Mouse (Mus musculus) retina, postnatal 7 days (tissue): ENCODE measurements around the gene Zfp185.

Source experiments
- DNase-seq: peaks from one replicate; pipeline ENCODE4 v3.0.0-alpha.2; 2012; ENCODE audit warnings: low read depth, low spot score

The Zfp185 gene

DNA sequence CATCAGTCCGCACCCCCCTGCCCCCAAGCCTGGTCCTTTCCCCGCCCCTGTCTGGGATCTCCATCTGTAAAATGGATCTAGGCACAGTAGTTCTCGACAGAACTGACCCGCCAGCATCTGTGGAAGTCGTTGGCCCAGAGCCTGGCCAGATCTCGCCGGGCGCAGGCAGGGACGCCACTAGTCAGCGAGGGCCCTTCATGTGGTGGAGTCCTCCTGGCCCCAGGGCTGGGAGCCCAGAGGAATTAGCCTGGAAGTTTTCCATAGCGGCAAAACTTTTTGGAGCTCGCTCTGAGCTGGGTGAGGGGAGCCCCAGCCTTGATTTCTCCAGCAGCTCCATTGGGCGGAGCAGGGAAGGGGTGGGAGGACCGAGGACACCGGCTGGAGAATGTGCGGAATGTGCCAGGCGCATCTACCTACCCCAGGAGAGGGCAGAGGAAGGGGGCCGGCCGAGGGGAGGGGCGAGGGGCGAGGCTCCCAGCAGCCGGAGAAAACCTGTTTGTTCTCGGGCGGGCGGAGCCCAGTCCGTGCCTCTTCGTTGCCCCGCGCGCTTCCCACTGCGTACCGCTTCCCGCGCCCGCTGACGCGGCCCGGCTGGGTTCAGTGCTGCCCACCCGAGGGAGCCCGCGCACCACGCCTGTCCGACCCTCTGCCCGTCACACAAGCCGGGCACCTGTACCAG is at the start of gene Zfp185:
Zfp185 (plus strand) TSS at position 499 of the 679 bp plus-strand sequence.
- no peak for DNase-seq

DNA sequence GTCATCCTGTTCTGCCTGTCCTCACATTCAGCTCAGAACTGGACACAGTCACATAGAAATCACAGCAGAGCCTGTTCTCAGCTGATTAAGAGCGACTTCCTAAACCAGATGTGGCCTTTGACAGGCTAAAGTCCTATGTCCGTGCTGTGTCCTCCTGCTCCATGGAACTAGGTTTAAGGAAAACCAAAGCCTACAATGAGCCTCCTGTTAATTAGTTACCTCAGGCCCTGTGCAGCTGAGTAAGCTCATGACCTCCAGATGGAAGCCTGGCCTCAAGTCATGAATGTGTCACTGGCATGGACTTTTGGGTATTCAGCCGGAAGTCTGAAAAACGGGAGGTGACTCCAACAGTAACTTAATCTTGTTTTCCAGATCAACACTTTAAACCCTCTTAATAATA is 33.7 kb upstream of the Zfp185 start:
- DNase-seq: no peak

DNA sequence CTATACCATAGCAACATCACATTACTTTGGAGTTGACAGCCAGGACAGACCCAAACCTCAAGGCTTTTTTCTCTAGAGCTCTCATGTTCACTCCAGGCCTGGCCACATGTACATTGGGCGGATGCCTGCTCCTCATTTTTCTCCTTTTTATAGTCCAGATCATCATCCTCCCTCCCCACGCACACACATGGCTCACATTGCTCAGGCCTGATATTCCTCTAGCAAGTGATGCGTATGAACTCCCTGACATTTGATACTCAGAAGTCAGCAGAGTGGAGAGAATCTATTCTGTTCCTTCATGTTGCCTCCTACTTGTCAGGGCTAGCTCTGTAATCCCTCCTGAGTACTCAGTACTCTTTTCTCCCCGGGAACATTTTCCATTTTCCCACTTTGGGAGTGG is 30.7 kb upstream of the Zfp185 start:
- DNase-seq: no peak

DNA sequence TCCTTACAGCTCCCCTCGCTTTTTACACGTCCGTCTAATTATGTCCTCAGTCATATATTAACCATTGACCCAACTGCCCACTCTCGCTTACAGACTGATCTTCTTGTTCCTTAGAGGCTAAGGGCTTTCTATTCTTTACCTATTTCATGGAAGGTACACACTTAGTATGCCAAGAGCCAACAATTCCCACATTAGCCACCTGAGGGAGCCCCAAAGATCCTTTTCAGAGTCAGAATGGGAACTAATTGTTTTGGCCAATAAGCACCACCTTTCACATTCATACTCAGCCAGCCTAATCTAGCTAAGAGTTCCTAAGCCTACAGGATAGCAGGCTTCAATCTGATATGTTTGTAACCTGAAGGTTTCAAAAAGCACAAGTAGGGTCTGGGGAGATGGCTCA is 26.7 kb upstream of the Zfp185 start:
- DNase-seq: no peak

DNA sequence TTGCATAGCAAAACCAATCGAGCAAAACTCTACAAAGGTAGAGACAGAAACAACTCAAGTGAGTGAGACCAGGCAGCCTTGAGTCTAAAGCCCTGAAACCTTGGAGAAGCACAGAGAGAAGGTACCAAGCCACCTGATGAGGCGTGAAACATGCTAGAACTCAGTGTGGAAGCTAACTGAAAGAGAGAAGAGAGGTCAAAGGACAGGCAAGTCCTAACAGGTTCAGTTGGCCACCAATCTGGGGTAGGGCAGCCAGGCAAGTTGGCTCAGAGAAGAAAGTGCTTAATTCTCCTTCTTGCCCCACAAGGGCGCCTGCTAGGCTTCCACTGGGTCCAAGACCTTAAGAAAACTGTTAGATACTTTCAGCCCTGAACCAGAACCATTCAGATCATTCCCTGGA is 25.6 kb upstream of the Zfp185 start:
- no peak for DNase-seq

DNA sequence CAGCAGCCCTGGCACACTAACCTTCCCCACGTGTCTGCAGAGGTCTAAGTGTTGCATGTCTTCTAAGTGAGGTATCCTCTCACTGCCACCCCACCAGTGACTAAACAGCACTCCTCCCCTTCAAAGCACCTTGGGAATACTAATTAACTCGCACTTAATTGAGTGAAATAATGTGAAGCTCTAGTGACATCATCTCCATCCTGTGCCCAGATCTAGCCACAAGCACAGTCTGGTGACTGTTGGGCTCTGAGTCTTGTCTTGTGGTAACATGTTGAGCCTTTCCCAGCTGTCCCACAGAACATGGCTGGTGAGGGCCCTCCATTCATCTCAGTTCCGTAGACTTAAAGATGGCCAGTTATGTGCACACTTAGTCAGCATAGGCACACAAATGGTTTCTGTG is 24.4 kb upstream of the Zfp185 start:
- DNase-seq: no peak

DNA sequence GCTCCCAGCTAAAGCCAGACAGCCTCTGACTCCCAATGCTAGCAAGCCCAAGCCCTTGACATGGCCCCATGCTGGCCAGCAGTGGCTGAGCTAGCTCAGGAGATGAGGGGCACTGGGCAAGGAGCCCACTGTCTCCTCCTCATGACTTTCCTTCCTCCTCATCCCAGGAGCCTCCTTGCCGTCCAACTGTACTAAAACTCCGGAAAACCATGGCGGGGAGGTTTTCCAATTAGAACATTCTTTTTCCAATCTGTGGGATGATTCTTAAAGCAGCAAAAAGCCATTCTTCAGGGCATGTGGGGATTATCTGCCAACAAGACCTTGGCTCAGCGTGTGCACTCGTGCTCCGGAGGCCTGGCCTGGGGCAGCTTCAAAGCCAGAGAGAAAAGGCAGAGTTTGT is 4.3 kb upstream of the Zfp185 start:
- no peak for DNase-seq

DNA sequence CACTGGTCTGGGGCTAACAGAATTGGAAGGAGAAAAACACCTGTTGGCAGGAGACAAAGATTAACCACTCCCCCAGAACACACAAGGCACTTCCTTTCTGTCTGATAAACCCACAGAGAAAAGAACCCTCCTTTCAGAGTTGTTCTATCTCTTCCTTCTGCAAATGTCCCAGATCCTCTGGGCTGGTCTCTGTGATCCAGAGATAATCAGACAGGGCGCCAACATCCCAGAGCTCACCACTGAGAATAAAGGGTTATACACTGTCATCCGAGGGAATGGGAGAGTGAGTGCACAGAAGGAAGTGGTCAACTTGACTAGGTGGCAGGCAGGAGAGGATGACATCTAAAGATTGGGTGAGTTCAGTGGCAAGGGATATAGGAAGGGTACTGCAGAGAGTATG is 1.5 kb upstream of the Zfp185 start:
- DNase-seq: no peak

DNA sequence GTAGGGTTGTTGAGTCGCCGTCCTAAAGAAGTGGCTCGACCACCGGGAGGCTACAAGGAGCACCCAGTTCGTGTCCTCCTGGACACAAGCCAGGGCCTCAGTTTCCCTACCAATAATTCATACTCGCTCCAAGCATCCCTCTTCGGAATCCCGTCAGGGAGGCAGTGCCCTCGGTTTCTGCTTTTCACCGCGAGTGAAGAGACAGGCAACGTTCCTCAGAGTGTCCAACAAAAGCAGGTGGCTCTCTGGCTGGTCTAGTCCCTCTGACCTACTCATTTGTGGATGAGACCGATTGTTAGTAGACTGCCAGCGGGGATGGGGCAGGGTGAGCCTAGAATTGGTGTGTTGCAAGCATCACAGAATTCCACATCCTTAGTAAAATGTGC is 374 bp downstream of the Zfp185 start:
- no peak for DNase-seq

DNA sequence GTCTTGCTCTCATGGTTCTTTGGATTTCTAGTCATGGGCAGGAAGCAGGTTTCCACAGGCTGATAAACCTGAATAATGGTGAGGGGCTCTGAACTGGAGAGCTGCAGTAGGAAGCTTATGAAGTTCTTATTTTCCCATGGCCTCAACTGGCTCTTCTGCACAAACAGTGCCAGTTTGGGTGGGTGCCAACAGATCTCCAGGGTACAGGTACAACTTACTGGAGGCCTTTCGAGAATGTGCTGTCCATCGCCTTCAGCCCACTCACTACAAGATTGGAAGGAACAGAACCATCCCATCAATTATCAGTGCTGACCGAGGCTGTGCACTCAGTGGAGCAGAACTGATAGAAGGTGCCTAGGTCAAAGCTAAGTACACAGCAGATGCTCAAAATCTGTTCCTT is 1.3 kb downstream of the Zfp185 start:
- no peak for DNase-seq

DNA sequence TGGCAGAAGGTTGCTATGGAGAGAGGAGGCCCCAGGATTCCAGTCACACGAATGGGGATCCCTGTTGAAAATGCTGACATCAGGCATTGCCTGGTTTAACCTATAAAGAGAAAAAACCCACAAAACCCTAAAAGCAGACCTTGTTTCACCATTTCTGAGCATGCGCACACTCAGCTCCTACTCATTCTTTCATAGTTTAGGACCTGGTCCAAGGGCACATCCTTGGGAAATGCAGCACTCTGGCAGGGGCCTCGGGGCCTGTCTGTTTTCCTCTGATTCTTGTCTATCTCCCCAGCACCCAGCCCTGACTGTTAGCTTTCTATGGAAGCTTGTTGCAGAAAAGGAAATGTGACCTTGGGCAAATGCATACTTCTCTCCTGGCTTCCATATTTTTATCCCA is 3.4 kb downstream of the Zfp185 start:
- DNase-seq: no peak

DNA sequence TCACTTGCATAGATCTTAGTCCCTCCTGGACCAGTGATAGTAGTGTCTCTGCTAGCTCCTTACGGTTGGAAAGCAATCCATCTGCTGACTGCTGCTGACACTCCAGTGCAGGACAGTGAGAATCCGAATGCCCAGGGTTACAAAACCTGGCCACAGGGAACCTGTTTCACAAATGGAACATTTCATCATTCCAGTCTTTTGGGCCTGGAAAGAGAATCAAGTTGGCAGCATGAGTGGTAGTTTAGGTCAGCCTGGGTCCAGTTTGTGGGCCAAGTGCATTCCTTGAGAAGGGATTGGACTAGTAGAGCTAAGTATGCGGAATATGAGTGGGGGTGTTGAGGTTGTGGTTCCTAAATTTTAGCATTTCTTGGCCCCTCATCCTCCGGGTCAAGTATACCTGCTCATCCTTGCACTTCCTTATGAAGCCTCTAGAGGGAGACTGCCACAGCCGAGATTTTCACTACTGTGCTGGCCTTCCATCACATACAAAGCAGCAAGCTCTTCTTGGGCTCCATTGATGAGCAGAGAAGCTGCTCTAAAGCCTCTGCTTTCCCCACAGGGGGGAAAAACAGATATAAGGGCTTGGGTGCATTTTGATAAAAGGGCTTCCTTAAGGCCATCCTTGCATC is 5.3 kb downstream of the Zfp185 start:
- DNase-seq: no peak

DNA sequence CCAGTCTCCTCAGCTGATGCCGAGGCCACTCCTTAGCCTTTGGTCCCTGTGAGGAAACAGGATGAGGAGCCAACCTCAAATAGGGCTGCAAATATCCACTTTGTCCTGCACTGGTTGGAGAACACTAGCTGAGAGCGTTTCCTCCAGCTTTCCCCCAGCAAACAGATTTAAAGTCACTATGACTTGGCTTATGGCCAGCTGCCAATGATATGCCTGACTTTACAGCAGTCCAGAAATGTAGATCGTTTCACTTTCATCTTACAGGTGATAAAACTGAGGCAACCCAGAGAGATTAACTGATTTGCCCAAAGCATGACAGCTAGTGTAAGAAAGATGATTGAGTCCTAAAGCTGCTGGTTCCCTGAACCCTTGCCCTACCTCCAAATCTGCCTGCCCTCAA is 8.4 kb downstream of the Zfp185 start:
- DNase-seq: no peak

DNA sequence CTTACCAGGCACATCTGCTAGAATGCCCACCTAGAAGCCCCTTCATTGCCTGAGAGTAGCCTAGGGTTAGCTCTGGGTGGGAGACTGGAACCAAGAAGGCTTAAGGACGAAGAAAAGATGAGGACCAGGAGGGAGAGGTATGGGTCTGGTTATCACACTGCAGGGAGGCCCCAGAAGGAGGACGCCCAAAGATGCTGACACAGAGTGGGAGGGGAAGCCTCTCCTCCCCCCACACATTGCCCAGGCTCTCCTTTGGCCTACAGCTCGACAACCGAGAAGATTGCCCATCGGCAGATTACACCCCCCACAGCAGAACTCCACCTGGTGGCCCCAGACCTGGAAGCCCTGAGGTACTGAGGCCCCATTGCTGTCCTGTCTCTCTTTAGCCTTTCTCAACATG is 16.0 kb downstream of the Zfp185 start:
- no peak for DNase-seq

DNA sequence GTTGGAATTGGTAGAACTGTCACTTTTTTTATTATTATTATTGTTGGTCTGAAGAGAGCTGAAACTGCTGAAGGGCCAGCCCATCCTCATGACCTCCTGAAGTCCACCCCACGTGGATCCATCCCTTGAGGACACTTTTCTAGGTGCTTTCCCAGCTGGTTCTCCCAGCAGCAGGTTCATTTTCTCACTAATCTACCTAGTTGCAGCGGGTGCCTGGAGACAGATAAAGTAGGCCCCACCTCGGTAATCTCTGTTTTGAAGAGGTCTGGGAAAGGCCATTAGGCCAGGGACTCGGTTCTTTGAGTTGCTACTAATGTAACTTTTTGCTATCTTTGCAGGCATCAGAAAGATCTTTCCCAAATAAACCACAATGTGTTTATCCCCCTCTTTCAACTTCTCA is 18.5 kb downstream of the Zfp185 start:
- DNase-seq: no peak

DNA sequence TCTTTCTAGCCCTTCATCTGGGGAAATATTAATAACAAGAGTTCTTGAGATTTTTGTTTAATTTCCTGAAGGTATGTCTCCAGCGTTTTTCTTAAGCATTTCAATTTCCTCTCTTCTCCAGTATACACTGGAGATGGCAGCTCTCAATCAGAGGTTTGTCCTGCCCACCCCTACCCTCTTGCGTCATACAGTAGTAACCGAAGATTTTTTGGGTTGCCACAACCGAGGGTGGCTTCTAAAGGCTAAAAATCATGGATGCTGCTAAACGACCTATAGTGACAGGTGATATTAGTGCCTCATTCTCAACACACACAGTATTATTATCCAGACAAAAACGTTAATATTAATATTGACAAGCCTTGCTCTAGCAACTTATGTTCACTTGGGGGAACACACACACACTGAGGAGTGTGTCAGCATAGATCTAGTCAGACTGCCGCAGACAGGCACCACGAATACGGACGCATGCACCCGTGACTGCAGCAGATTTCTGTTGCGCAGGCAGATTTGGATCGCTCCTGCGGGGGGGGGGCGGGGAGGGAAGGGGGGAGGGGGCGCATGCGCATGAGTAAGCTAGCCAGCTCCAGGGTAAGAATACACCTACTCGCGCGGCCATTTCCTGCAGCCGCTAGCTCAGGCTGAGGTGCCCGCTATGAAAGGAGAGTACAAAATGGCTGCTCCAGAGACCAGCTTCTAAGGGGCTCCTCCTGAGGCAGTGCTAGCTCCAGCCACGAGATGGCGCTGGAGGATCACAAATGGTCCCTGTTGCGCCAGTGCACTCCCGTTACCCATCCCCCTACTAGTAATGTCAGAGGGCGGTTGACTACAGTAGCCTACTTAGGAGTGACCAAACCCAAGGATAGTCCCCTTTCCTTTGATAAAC is 20.7 kb downstream of the Zfp185 start:
- peak; percentile 86 for DNase-seq

DNA sequence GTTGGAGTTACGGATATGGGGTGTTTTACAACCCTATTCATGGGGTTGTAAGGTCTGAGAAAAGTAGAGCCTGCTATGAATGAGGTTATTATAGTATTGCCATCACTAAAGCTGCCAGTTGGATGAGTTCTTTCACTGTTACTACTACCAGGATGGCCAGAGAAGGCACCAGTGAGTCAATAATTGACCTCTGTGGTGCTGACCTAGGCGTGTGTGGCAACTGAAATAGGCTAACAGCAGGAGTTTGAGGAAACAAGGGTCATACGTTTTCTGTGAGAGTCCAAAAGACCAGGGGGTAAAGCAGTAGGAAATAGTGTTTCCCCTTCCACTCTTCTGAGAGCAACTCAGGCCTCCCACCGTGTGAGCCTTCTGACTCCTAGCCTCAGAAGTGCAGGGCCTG is 25.7 kb downstream of the Zfp185 start:
- no peak for DNase-seq

DNA sequence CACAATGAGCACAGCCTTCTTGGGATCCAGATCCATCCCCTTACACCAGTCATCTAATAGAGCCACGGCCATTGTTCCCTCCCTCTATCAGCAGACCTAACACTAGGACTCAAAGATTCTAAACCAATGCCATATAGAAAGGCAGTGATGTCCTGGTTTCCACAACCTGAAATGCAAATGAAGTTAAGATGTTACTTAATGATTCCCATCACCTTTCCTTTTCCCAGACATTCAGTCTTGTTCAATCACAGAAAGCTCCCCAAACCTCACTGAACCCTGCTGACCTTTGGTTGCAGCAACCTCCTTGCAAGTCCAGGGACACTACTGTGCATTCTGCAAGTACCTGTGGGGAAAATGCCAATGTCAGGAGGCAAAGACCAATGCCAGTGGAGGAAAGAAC is 49.9 kb downstream of the Zfp185 start, which contains the start of gene Pnma5:
Pnma5 (minus strand) TSS at position 101 of the 400 bp plus-strand sequence.
- no peak for DNase-seq

DNA sequence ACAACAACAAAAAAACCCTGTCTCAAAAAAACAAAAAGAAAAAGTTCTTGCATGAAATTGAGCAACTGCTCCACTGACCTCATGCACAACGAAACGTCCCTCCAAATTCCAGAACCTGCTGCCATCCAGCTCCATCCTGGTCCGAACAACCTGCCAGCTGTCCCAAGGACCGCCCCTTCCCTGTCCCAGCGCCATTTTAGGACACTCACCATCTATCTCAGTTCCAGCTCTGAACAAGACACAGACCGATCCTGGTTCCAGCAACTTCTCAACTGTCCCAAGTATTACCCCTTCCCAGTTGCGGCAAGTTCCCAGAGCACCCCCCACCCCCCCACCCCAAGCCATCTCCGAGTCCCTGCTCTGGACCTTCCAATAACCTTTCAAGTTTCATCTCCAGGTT is 51.7 kb downstream of the Zfp185 start:
- DNase-seq: no peak

DNA sequence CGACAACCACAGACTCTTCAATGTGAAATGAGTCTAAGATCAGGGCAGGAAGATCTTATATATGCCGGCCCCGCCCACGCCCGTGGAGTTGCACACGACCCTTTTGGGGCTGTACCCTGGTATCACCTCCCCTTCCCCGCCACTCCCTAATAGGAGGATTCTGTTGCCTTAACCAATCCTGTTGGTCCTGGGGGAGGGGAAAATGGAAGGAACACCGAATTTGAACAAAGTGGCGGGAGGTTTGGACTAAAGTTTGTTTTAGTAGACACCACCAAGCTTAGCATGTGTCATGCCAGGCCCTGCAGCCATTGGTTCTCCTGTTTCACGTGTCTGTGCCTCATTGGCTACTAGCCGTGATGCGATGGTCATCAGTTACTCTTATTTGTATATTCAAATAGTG is 52.5 kb downstream of the Zfp185 start:
- DNase-seq: no peak

DNA sequence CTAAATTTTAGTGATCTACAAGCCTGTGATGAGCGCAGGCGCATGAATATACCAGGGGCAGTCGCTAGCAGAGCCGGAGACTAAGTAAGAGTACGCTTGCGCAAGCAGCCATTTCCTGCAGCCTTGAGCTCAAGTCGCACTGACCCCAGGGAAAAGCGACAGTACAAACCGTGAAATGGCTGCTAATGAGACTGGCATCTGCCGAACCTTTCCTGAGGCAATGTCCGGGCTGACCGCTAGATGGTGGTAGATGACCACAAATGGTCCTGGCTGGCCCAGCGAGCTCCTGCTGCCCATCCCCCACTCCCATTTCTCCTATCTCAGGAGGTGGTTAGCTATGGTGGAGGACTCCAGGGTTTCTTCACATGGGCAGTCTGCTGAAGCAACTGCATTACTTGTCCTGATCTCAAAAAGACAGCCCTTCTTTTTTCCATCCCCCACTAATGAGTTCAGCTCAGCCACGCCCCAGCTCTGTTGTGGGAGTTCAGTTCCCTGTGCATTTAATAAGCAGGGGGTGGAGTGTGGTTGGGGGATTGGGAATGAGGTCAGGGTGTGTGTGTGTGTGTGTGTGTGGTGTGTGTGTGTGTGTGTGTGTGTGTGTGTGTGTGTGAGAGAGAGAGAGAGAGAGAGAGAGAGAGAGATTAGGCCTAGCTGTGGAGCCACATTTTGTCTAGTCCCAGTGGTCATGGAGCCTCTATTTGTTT is 66.9 kb downstream of the Zfp185 start:
- DNase-seq: peak; percentile 89

DNA sequence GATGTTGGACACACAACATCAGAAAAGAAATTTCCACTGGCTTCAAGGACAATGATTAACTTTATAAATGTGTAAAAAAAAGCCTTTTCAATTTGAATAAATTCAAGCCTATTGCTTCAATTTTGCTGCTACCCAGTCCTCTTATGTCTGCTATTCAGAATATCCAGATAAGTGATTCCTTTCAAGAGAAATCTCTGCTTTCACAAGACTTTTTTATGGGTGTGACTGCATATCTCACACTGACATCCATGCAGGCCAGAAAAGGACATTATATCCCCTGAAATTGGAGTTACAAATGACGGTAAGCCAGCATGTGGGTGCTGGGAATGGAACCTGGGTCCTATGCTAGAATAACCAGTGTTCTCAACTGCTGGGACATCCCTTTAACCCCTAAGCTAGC is 74.4 kb downstream of the Zfp185 start:
- no peak for DNase-seq
